Mouse (Mus musculus): ENCODE measurements around the gene Zfp668.

GRCm38 (mm10) chr7:127866434-127866833, 10.2 kb downstream of the Zfp668 start:
- TF ChIP-seq GATA1 (IDR thresholded peaks at IDR 0.05; ENCODE audit: borderline replicate concordance, low read length) (no peak), FLI1 (IDR thresholded peaks at IDR 0.05; ENCODE audit: low read length) (no peak)
